Mouse (Mus musculus) ES-E14 (cell line): ENCODE measurements at regions not wholly inside any gene's neighbourhood (a gene's known extent, or its start where the extent isn't known, plus 50 kb on each side); places are given as distances from the start of the nearest gene placed in this dataset.

Source experiments
- CHD2 ChIP-seq: IDR thresholded peaks from 2 replicates; pipeline ENCODE4 v1.6.1; 2014; ENCODE audit warnings: mild to moderate bottlenecking, low read depth, low read length, inconsistent platforms
- HCFC1 ChIP-seq: IDR thresholded peaks from 2 replicates; pipeline ENCODE4 v1.6.1; 2012; ENCODE audit warnings: low read length, inconsistent platforms, borderline replicate concordance; ENCODE audit not compliant: insufficient read depth
- MAFK ChIP-seq: IDR thresholded peaks from 2 replicates; pipeline ENCODE4 v1.6.1; 2014; ENCODE audit warnings: mild to moderate bottlenecking, low read depth, low read length, inconsistent platforms; ENCODE audit not compliant: insufficient read depth

- TF ChIP-seq MAFK (no peak), CHD2 (no peak), HCFC1 (no peak)
Measured at GRCm38 (mm10) chr10:96866468-96866867, 249.7 kb downstream of the Btg1 start.
